Mouse (Mus musculus) neural tube, embryonic 13.5 days (tissue): Measurements from ENCODE around the gene Arfgef2. TPM values are rescaled to one million over a fixed set of nuclear protein-coding genes. Genes with fewer than 3 reads are reported as not detected.

Experiments
- ATAC-seq: fragments of 200-750 bp; cut with Nextera tagmentation; 2 replicates; pipeline ENCODE4 v1.8.0; 2017; ENCODE audit warnings: low read depth, mild to moderate bottlenecking, moderate TSS enrichment, moderate library complexity
- H3K27ac ChIP-seq: fragments of 300-500 bp; sonication (generic); replicated peaks from 2 replicates; pipeline ENCODE4 v1.5.1; 2015; ENCODE audit warnings: moderate library complexity, mild to moderate bottlenecking, inconsistent platforms
- H3K27me3 ChIP-seq: fragments of 300-500 bp; sonication (generic); 2 replicates; pipeline ENCODE4 v1.6.1; 2015; ENCODE audit warnings: mild to moderate bottlenecking, inconsistent platforms
- H3K36me3 ChIP-seq: fragments of 300-500 bp; sonication (generic); 2 replicates; pipeline ENCODE4 v1.6.1; 2015; ENCODE audit warnings: mild to moderate bottlenecking, inconsistent platforms
- H3K4me1 ChIP-seq: fragments of 300-500 bp; sonication (generic); replicated peaks from 2 replicates; pipeline ENCODE4 v1.6.1; 2015; ENCODE audit warnings: inconsistent platforms
- H3K4me2 ChIP-seq: fragments of 300-500 bp; sonication (generic); 2 replicates; pipeline ENCODE4 v1.6.1; 2015; ENCODE audit warnings: inconsistent platforms, mild to moderate bottlenecking, moderate library complexity
- H3K4me3 ChIP-seq: fragments of 300-500 bp; sonication (generic); 2 replicates; pipeline ENCODE4 v1.5.1; 2015; ENCODE audit warnings: mild to moderate bottlenecking, inconsistent platforms
- H3K9ac ChIP-seq: fragments of 300-500 bp; sonication (generic); 2 replicates; pipeline ENCODE4 v1.6.1; 2015; ENCODE audit warnings: moderate library complexity, mild to moderate bottlenecking, inconsistent platforms
- H3K9me3 ChIP-seq: fragments of 300-500 bp; sonication (generic); 2 replicates; pipeline ENCODE4 v1.6.1; 2016; ENCODE audit warnings: inconsistent platforms
- WGBS: fragments of 180-500 bp; shearing (Covaris S2); methylation state at CpG from one replicate; pipeline ENCODE4 v1.1.7; 2015; 5-methylcytosine and 5-hydroxymethylcytosine counted together
- polyA plus RNA-seq: library from polyadenylated mRNA; unstranded; fragments of >200 nt; fragmentation: Nextera tagmentation; extraction: Ambion mirVana; gene quantifications from 2 replicates; pipeline ENCODE4 v1.2.1, GENCODE M21; 2015

Gene Arfgef2
- polyA plus RNA-seq, 1 experiment from 2014 or later = 4.4 TPM

- Histone ChIP-seq H3K27ac (no peak overlapping the region), H3K36me3 (peaks cover 90% of the 10 kb centered on the region)
Measured at GRCm38 (mm10) chr2:166936166-166936565, 130.8 kb downstream of the Arfgef2 start.

GRCm38 (mm10) chr2:166943146-166943545, 137.8 kb downstream of the Arfgef2 start:
- Histone ChIP-seq H3K27ac (no peak overlapping the region), H3K9me3 (no peaks in the 10 kb centered on the region), H3K4me2 (no peak overlapping the region), H3K27me3 (no peaks in the 10 kb centered on the region), H3K4me1 (no peaks in the 10 kb centered on the region), H3K36me3 (peaks cover 90% of the 10 kb centered on the region), H3K9ac (no peak overlapping the region), H3K4me3 (no peak overlapping the region)
- no peak for ATAC-seq
- WGBS = 95% methylated on average over 2 of the region's 2 CpGs

More at GRCm38 (mm10) chr2:166936166-166936565, 130.8 kb downstream of the Arfgef2 start:
- H3K9ac ChIP-seq = no peak overlapping the region
- no peak overlapping the region for H3K4me3 ChIP-seq
- WGBS = 93% methylated on average over 2 of the region's 2 CpGs
- H3K4me1 ChIP-seq = no peaks in the 10 kb centered on the region
- H3K27me3 ChIP-seq = no peaks in the 10 kb centered on the region
- H3K4me2 ChIP-seq = no peak overlapping the region
- no peak for ATAC-seq
- no peaks in the 10 kb centered on the region for H3K9me3 ChIP-seq

DNA sequence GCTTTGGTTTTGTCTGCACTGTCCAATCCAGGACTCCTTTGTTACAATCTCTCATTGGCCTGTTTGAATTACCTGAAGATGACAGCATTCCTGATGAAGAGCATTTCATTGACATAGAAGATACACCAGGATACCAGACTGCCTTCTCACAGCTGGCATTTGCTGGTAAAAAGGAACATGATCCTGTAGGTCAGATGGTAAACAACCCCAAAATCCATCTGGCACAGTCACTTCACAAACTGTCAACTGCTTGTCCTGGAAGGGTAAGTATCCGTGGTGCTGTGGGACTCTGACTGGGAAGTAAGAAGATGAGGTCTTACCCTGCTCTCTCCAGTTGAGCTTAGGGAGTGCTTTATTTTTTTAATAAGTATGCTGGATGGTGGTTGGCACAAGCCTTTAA, 139.0 kb downstream of the Arfgef2 start:
- no peaks in the 10 kb centered on the region for H3K4me1 ChIP-seq
- ATAC-seq = no peak
- H3K27me3 ChIP-seq = no peaks in the 10 kb centered on the region
- H3K27ac ChIP-seq = no peak overlapping the region
- H3K4me3 ChIP-seq = no peak overlapping the region
- 74% methylated on average over 1 of the region's 1 CpGs for WGBS
- no peak overlapping the region for H3K9ac ChIP-seq
- no peaks in the 10 kb centered on the region for H3K9me3 ChIP-seq
- no peak overlapping the region for H3K4me2 ChIP-seq
- peaks cover 90% of the 10 kb centered on the region for H3K36me3 ChIP-seq

GRCm38 (mm10) chr2:166945456-166945855, 140.1 kb downstream of the Arfgef2 start:
- no peak overlapping the region for H3K9ac ChIP-seq
- H3K9me3 ChIP-seq = no peaks in the 10 kb centered on the region
- H3K4me2 ChIP-seq = no peak overlapping the region
- no peaks in the 10 kb centered on the region for H3K27me3 ChIP-seq
- no peak overlapping the region for H3K27ac ChIP-seq
- peaks cover 93% of the 10 kb centered on the region for H3K36me3 ChIP-seq
- ATAC-seq = no peak
- H3K4me1 ChIP-seq = no peaks in the 10 kb centered on the region
- 61% methylated on average over 4 of the region's 4 CpGs for WGBS
- H3K4me3 ChIP-seq = no peak overlapping the region

Other genes starting within 250 kb of the Arfgef2 start
- 28.5 and 29.3 TPM in 2 replicates for gene Prex1, start 91.8 kb upstream of the Arfgef2 start, polyA plus RNA-seq
- 9.4 and 9.5 TPM in 2 replicates for gene Trp53rkb, start 13.1 kb upstream of the Arfgef2 start, polyA plus RNA-seq
- gene Cse1l, start 100.5 kb downstream of the Arfgef2 start, polyA plus RNA-seq = 93.6 and 100 TPM in 2 replicates
- gene Stau1, start 190.7 kb downstream of the Arfgef2 start, polyA plus RNA-seq = 115 and 124 TPM in 2 replicates
- gene Ddx27, start 209.6 kb downstream of the Arfgef2 start, polyA plus RNA-seq = 35.5 and 38.5 TPM in 2 replicates